Mouse (Mus musculus) T-helper 1 cell (primary cell): Measurements from ENCODE around the gene Jarid2.

ENCODE experiments used
- in situ Hi-C: fragments of 300-600 bp; cut with MboI, MseI; formaldehyde crosslinking; loops from one replicate; pipeline ENCODE4 v1.15.1; 2025; ENCODE audit warnings: high pct_unique_total_duplicates

Jarid2 gene

DNA sequence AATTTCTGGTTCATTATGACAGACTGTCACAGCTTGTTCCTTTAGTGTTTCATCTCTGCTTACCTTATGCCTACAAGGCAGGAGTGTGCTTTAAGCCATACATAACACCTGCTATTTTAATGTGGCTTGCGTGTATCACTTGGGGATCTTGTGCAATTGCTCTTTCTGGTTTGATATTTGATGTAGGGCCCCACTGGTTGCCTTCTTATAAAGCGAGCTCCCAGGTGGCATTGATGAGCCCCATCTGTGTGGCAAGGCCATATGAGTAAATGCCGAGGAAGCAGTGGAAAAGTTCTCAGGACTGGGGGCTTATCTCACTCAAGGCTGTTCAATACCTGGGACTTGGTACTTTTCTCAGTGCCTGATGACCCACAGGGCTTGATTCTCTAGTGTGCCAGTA lies 43.5 kb downstream of the Jarid2 start:
- in situ Hi-C loops = loop anchor here (5.0 to 25.0 kb wide), 2 partner anchors 41 to 1089 kb away; no protein-coding TSS in a partner anchor

DNA sequence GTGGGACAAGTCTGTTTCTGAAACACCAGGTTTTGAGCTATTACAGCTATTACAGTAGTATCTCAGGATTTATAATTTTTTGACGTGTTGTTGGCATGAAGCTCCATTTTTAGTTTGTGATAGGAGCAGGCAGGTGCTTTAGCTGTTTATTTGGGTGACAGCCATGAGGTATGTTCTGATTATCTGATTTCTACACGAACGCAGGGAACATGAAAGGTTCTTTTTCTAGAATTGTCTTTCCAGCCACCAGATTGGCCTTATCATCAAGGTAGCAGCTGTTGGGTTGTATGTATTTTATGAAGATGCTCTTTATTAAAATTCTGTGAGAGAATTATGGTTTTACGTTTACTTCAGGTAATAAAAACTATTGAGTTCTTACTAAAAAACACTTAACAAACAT lies 45.1 kb downstream of the Jarid2 start:
- in situ Hi-C loops = loop anchor here (5.0 to 25.0 kb wide), 2 partner anchors 42 to 1088 kb away; no protein-coding TSS in a partner anchor

DNA sequence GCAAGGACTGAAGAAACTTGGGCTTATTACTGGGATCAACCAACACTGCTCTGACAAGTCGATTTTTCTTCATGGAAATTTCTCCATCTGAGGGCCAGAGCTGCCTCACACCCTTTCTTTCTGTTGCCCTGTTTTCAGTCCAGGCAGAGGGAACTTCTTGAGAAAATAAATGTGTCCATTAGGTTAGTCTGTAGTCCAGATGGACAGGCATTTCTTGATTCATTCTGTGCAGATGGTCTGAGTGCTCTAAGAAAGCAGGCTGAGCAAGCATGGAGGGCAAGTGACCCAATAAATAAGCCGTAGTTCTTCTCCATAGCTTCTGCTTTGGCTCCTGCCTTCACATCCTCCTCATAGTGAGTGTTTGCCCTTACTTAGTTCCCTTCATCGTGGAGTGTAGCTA lies 46.1 kb downstream of the Jarid2 start:
- in situ Hi-C loops = no loop called here

DNA sequence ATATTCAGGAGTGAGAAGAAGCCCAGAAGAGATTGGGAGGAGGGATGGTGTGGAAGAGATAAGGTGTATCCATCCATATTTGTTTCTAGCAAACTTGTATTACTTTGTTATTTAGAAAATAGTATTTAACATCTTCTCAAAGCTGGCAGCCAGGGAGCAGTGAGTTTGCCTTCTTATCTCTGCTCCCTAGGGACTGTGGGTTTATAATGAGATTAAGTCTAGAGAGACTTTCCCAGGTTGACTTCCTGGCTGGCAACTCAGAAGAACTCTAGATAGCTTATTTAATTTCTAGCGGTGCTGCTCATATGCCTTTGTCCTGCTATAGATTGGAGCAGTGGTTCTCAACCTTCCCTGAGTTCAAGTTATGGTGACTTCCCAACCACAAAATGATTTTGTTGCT lies 51.2 kb downstream of the Jarid2 start:
- in situ Hi-C loops = no loop called here

DNA sequence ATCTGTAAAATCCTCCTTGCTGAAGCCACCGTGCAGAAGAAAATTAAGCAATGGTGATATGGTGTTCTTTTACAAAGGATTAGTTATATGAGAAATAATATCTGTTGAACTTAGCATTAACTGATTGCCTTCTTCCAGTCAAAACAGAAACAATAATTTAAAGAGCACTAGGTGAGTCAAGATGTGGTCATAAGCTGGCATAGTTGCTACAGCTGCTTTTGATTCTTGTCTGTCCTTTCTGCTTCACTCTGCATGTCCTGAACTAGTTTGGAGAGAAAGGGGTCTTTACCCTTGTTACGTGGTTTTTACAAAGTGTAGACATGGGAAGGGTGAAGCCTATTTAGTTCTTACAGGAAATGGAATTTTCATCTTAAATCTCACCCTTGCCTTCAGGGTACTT lies 51.9 kb downstream of the Jarid2 start:
- in situ Hi-C loops = no loop called here

DNA sequence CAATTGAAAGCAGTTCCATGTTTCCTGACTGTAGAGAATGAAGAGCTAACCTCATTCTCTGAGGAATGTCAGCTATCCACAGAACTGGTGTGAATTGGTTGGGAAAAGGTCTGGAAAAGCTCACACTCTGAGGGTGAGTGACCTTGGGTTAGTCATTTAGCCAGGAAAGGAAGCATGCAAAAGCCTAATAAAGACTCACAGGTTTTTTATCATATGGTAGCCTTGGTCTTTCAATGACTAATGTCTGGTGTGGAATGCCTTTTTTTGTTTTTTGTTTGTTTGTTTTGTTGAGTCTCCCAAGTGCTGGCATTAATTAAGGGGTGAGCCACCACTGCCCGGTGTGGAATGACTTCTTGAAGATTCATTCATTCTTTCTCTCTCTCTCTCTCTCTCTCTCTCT lies 55.3 kb downstream of the Jarid2 start:
- in situ Hi-C loops = no loop called here

DNA sequence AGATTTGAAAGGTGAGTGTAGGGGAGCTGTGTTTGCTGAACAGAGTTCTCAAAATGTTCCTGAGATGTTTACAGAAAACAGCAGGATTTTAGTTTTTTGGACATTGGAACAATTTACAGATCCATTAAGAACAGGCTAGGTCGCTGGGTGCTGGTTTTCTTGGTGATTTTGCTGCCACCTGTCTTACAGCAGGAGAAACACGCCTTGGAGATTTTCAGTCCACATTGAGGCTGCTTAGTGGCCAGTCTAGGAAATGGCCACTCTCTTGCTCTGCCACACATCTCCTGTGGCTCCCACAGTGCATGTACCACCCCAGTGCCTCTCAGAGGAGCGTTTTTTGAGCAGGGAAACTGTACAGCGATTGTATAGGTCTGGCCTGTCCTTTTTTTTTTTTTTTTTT lies 57.0 kb downstream of the Jarid2 start:
- in situ Hi-C loops = no loop called here

DNA sequence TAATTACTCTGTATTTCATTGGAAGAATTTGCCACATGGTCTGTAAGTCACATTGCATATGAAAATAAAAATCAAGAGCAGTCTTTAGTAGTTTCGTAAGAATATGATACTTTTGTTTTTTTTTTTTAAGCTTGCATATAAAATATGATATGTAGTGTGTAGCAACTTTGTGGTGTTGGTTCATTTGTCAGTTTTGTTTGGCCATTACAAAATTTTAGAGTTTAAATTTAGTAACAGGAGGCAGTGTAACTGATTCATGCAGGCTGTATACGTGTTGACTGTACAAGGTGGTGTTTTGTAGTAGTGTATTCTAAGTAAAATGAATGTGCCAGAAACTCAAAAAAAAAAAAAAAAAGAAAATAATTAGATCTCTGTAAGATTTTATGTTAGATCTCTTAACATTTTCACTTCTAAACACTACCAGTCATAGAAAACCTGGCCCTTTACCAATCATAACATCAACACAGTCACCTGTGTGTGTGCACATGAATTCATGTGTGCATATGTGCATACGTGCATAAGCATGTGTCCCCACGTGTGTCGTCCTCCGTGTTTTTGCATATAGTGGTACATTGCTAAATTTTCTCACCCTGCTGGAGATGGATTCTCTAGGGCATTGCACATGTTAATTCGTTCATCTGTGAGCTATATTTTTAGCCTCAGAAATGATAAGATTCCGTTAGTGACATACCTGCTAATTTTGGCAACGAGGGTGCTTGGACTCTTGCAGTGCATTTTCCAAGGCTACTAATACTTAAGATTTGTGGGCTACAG lies 59.3 kb downstream of the Jarid2 start:
- in situ Hi-C loops = no loop called here

DNA sequence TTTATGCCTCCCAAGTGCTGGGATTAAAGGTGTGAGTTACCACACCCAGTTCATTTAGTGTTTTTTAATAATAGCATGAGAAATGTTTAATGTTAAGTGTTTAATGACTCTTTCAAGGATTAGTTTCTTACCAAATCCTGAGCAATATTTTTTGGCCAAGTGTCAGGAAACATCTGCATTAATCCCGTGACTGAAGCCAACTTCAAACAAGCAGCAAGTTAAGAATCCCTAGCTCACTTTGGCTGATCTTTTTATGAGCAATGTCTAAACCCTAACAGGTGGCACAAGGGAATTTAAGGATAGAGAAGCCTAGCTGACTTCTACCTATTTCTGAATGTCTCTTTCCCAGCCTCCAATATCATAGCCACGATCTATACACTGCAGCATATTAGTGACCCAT lies 60.7 kb downstream of the Jarid2 start:
- in situ Hi-C loops = no loop called here

DNA sequence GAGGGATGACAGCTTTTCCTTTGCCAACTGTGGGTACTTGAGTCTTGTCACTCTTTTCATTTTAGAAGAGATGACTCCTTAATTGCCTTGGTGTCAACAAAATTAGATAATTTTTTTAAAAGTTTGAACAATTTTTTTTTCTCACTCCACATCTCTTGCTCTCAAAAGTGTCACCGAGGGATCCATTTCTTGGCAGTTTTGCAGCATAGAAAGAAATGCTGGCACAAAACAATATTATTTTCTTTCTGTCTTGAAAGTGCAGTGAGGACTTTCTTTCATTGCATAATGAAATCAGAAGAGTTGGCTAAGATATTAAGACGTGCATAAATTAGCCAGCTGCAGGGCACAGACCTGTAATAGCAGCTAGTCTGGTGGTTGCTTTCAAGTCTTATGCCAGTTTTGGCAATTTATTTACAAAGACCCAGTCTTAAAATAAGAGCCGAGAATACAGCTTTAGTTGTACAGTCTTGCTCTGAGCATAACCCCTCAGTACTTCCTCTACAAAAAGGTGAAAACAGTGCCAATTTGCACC lies 63.2 kb downstream of the Jarid2 start:
- in situ Hi-C loops = no loop called here

DNA sequence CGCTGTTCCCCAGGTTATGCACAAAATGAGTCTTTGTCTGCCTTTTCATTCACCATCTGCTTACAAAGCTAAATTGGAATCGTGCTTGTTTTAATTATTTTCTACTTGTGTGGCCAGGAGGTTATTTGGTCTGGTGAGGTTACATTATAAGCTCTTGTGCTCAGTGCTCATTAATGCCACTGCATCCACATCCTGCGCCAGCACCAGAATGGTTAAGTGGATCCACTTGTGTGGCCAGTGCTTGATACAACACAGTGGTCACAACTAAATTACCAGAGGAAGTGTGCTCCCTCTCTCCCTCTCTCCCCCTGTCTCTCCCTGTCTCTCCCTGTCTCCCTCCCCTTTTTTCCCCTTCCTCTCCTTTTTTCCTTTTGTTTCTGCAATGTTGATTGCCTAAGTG lies 66.6 kb downstream of the Jarid2 start:
- in situ Hi-C loops = no loop called here

DNA sequence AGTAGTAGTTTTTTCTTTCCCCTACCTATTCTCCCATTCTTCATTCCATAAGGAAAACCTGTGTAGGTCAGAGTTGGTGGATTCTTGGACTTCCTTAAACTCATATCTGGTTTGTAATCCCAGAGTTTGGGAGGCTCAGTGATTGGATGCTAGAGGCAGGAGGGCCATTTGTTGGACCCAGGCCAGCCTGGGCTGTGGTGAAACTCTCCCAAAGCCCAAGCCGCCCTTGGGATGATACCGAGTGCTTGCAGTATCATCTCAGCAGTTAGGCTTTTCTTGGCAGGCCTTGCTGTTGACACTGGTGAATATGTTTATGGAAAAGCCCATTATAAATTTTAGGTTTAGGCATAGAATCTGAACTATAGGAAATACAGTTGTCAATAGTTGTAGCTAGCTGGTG lies 67.5 kb downstream of the Jarid2 start:
- in situ Hi-C loops = no loop called here

DNA sequence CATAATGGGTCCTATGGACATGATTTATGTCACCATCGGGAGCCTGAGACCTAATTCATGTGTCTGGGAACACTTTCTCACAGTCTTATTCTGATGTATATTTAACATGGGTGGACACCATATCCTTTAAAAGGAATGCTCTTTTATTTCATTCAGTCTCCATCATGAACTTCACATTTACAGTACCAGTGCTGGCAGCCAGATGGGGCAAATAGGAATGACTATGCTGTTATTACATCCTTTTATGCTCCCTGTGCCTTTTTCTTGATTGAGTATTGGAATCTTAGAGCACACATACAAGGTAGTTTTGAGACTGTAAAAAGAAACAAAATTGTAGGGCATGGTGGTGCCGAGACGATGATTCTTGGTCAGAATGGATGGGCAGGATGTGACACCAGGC lies 69.0 kb downstream of the Jarid2 start:
- in situ Hi-C loops = no loop called here

DNA sequence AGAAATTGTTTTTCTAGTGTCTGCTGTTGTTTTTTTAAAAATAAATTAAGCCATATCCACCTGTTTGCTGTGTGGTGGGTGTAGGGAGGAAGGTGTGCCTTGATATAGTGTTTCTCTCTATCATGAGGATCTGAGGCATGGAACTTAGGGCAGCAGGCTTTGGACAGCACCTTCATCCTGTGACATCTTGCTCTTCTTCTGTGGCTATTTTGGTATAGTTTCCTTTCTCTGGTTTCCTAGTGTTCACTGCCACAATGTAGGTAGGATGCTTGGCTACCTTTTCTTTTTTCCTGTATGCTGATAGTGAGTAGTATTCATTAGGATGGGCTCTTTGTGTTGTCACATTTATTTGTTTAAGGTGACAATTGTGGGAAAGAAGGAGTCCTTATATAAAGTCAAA lies 69.9 kb downstream of the Jarid2 start:
- in situ Hi-C loops = no loop called here

DNA sequence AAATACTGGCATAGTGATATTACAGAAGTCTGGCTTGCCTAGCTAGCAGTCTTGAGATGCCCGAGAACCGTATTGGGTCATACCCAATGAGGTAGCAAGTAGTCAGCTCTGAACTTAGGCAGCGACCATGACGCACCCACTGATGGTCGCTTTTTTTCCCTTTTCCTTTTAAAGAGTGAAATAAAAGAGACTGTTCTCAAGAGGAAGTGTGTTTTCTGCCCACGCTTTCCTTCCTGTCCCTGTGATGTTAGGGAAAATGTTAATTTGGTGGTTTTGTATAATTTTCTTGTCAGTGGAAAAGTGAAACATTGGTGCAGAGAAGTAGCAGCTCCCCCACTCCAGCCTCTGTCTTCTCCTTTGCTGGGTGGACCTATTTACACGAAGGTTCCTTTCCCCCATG lies 70.8 kb downstream of the Jarid2 start:
- in situ Hi-C loops = no loop called here

DNA sequence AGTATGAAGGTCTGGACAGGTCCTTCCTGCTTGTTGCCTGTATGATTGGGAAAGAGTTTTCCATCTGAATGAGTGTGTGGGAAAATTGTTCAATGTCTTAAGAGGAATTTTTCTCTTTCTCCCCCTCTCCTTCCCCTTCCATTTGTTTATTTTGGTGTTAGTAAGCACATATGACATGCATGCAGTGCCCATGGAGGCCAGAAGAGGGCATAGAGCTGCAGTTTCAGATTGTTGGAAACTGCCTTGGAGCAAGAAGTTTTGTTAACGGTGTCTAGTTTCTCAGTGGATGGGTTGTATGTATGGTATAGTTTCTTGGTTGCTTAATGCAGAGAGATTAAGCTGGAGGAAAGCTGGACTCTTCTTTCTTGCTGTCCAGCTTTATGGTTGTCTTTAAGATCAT lies 75.6 kb downstream of the Jarid2 start:
- in situ Hi-C loops = no loop called here

DNA sequence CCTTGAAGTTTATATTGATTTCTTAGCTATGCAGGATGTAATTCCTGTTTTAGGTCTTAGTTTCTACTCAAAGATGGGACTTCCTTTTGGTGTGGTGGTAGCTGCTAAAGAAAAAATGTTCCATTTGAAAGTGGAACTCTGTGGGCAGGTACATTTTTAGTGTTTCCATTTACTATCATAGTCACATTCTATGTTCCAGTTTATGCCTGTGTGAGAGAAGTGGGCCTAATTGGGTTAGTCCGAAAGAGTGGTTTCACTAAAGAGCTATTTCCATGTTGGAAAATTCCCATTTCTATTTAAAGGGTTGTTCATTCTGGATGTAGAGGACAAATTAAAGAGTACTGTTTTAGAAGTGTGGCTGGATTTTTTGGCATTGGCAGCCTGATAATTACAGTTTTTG lies 79.0 kb downstream of the Jarid2 start:
- in situ Hi-C loops = no loop called here

DNA sequence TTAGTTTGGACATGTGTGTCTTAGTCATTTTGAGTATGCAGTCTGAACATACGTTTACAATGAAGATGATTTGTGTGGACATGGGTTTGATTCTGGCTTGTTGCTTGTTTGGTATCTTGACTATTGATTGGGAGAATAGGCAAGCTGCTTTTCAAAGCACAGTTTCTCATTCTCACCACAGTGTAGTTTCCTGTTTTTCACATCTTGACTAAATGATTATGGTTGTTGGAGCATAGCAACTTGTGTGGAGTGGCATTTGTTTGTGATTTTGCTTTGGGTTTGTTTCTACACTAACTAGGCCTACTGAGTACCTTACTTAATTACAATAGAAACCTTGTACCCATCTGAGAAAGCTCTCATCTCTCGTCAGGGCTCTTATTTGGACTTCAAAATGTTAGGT lies 81.7 kb downstream of the Jarid2 start:
- in situ Hi-C loops = no loop called here

DNA sequence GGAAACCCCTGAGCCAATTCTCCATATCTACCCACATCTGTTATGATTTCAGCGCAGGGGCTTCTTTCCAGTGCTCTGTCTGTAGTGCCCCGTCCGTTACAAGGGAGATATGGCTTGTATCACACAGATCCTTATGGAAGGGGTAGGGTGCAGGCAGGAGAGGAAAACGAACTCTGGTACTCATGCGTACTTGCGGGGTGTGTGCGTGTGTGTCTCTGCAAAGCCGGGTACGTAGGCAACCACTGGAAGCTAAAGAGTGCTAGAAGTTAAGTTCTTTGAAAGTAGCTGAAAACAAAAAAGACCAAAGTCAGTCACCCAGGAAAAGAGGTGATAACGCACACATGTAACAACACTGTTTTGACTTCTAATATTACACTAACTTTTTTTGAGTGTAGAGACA lies 82.3 kb downstream of the Jarid2 start:
- in situ Hi-C loops = no loop called here

DNA sequence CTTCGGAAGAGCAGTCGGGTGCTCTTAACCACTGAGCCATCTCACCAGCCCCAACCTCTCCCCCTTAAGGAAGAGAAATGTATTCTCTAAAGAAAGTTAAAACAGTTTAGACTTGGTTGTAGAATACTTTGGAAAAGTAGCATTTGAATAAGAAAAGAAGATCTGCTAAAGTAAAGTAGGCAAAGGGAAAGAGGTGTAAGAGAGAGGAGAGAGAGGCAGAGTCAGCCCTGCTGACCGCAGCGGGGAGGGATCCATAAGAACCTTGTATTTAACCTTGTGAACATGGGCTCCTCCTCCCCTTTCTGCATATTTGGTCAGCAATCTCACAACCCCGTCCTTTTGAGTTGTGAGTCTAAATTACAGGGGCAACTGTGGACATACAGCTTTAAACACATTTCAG lies 83.1 kb downstream of the Jarid2 start:
- in situ Hi-C loops = no loop called here

DNA sequence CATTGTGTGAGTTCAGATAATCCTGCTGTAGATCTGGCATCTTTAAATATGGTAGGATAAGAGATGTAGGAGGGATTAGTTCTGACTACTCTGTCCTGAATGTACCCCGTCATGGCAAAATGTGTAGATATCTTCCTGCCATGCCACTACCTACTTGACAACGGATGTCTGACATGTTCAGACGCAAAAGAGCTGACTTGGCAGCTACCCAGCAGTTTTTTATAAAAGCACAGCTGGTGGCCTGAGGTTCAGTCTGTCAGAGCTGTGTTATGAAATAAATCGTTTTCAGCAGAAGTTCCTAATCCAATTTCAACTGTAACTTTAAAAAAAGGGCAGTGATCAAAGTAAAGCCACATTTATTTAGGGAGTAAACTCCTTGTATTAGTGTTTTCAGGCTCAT lies 90.1 kb downstream of the Jarid2 start:
- in situ Hi-C loops = no loop called here

DNA sequence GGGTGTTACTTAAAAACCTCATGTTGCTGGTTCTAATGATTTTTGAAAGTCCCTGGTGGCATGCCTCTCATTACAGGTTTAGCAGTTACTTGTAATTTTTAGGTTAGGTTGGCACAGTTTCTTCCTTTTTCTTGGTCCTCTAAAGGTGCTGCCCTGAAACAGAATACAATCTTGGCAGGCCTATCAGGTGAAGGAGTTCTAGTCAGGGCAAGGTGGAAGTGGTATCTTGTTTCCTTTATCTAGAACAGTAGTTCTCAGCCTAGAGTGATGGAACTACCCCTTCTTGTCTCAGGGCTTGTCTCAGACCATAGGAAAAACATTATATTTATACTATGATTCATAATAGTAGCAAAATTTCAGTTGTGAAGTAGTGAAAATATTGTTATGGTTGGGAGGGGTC lies 93.3 kb downstream of the Jarid2 start:
- in situ Hi-C loops = no loop called here

DNA sequence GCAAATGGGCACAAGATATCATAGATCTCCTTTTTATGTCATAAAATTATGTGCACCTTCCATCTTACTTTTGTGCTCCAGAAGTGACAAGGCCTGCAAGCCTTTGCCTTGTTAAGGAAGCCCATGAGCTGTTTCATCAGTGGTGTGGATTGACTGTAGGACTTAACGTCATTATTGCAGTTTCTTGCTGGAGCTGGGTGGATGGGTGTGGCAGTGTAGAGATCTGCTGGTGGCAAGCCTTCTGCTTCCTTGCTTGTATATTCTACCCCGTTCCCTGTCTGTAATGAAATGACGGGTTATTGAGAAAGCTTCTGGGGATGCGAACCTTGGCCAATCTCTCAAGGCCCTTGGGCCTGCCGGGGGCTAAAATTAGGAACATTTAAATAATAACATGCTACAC lies 99.6 kb downstream of the Jarid2 start:
- in situ Hi-C loops = no loop called here

DNA sequence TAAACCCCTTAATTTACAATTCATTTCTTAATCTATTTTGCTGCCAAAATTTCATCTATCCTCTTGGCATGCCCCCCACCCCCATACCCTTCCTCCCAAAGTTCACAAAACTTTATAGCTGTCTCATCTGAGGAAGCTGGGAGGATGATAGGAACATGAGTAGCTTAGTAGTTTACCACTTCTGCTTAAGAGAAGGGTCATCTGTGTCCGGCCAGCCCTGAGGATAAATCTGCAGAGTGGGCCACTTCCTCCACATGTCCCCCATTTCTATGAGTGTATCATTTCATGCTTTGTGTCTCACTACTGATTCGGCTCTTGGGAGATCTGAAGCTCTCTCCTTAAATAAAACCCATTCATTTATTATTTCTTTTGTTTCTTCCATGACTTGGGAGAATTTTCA lies 102.8 kb downstream of the Jarid2 start:
- in situ Hi-C loops = no loop called here
